ENCODE assay signal across 8 mouse cellular contexts in genomic region chr2:168881927-168882326, GRCm38 (mm10).
DNase-seq lines count a peak whose midpoint lies in the region; ATAC-seq and TF ChIP-seq lines count a peak whose summit lies in the region.

No protein-coding gene starts in this region.

- 52% methylated on average over 5 of the region's 5 CpGs for WGBS in lung, embryonic 14.5 days
- WGBS in small intestine, adult 2 months: 50% methylated on average over 5 of the region's 5 CpGs

- no peak overlapping the region for H3K4me3 ChIP-seq in lung, embryonic 14.5 days (ENCODE audit: low read depth, low read length)
- no peak overlapping the region for H3K4me3 ChIP-seq in small intestine, adult 2 months (ENCODE audit: low read depth, low read length)

- no peak overlapping the region for H3K9ac ChIP-seq in lung, embryonic 14.5 days

- no peak for TF ChIP-seq POLR2A in small intestine, adult 2 months (IDR thresholded peaks at IDR 0.05; ENCODE audit: low read depth, low read length)

- ATAC-seq in cerebellum, adult (ENCODE audit: insufficient number of reproducible peaks, low FRiP score, low TSS enrichment): no peak
- no peak for ATAC-seq in lung, embryonic 14.5 days (ENCODE audit: insufficient read depth)

- TF ChIP-seq CTCF in lung, embryonic 14.5 days (IDR thresholded peaks at IDR 0.05; ENCODE audit: low read depth): peak; percentile 65
- TF ChIP-seq CTCF in small intestine, adult 2 months (IDR thresholded peaks at IDR 0.05; ENCODE audit: extremely low read depth, insufficient read length, insufficient replicate concordance, low read depth, low read length): peak; percentile 58; the same call in 1 of the 2 replicates

- H3K4me2 ChIP-seq in lung, embryonic 14.5 days: no peak overlapping the region

- DNase-seq in cerebellum, postnatal 25 days: peak; percentile 20 to 48
- DNase-seq in lung, embryonic 14.5 days: peak; percentile 27
- no peak for DNase-seq in lung, postnatal 4 days
- DNase-seq in embryo, embryonic 10 days (ENCODE audit: low spot score): peak; percentile 44
- no peak for DNase-seq in ovary, postnatal 36 days (ENCODE audit: low spot score)
- no peak for DNase-seq in ovary, adult 18-20 months (ENCODE audit: low spot score)

- H3K9me3 ChIP-seq in lung, embryonic 14.5 days (ENCODE audit: low read depth, low read length): no peaks in the 10 kb centered on the region

- no peaks in the 10 kb centered on the region for H3K27me3 ChIP-seq in lung, embryonic 14.5 days (ENCODE audit: insufficient read depth, low read length)
- no peaks in the 10 kb centered on the region for H3K27me3 ChIP-seq in small intestine, adult 2 months (ENCODE audit: control insufficient read depth, insufficient read depth, low read length)

- no peaks in the 10 kb centered on the region for H3K4me1 ChIP-seq in lung, embryonic 14.5 days (ENCODE audit: insufficient read depth)
- no peaks in the 10 kb centered on the region for H3K4me1 ChIP-seq in small intestine, adult 2 months (ENCODE audit: control insufficient read depth, insufficient read depth, insufficient read length, low read length)

- H3K27ac ChIP-seq in lung, embryonic 14.5 days (ENCODE audit: low read depth): no peak overlapping the region
- no peak overlapping the region for H3K27ac ChIP-seq in small intestine, adult 2 months (ENCODE audit: insufficient read depth, low read depth, low read length)

- no peaks in the 10 kb centered on the region for H3K36me3 ChIP-seq in lung, embryonic 14.5 days (ENCODE audit: insufficient read depth)
- no peaks in the 10 kb centered on the region for H3K36me3 ChIP-seq in small intestine, adult 2 months (ENCODE audit: control insufficient read depth, insufficient read depth, low read length)

Comparison
In these comparisons a context has a peak if more than half of its experiments do, and no peak if none do; other contexts are left out.
1. DNase-seq: peak in cerebellum, postnatal 25 days (2 of 2), lung, embryonic 14.5 days (single experiment) and embryo, embryonic 10 days (single experiment); none in lung, postnatal 4 days (0 of 2), ovary, postnatal 36 days (single experiment) and ovary, adult 18-20 months (single experiment).